Mouse (Mus musculus): ENCODE results near the gene Saal1.

- TF ChIP-seq POLR2A (IDR thresholded peaks at IDR 0.05; ENCODE audit: borderline replicate concordance, insufficient read depth, low read length) (no peak), CTCF (IDR thresholded peaks at IDR 0.05; ENCODE audit: borderline replicate concordance, insufficient read depth, low read depth, low read length) (no peak; the same call in 1 of the 2 replicates)
Observed at GRCm38 (mm10) chr7:46640062-46640461, 70.4 kb downstream of the Saal1 start.
